Mouse (Mus musculus) liver, postnatal 0 days (tissue): ENCODE data around the gene Tbc1d1. TPM values are rescaled to one million over a fixed set of nuclear protein-coding genes. Genes with fewer than 3 reads are reported as not detected.

ENCODE experiments used
- ATAC-seq: fragments of 200-750 bp; cut with Nextera tagmentation; 2 replicates; pipeline ENCODE4 v1.8.0; 2017; ENCODE audit warnings: mild to moderate bottlenecking, moderate library complexity
- DNase-seq: peaks from one replicate; pipeline ENCODE4 v3.0.0-alpha.2; 2016
- H3K27ac ChIP-seq: fragments of 300-500 bp; sonication (generic); 2 replicates; pipeline ENCODE4 v1.5.1; 2014; ENCODE audit warnings: antibody characterized with exemption, moderate library complexity, mild to moderate bottlenecking, low read depth
- H3K27me3 ChIP-seq: fragments of 300-500 bp; sonication (generic); 2 replicates; pipeline ENCODE4 v1.6.1; 2014; ENCODE audit warnings: low read length, control low read depth, mixed read lengths; ENCODE audit not compliant: insufficient read depth
- H3K36me3 ChIP-seq: fragments of 300-500 bp; sonication (generic); replicated peaks from 2 replicates; pipeline ENCODE4 v1.6.1; 2014; ENCODE audit warnings: mild to moderate bottlenecking, control low read depth, low read length, moderate library complexity, mixed read lengths; ENCODE audit not compliant: insufficient read depth
- H3K4me1 ChIP-seq: fragments of 300-500 bp; sonication (generic); 2 replicates; pipeline ENCODE4 v1.6.1; 2014; ENCODE audit warnings: antibody characterized with exemption, mild to moderate bottlenecking, control low read depth; ENCODE audit not compliant: insufficient read depth
- H3K4me2 ChIP-seq: fragments of 300-500 bp; sonication (generic); 2 replicates; pipeline ENCODE4 v1.6.1; 2014; ENCODE audit warnings: low read depth, mild to moderate bottlenecking, low read length, moderate library complexity, mixed read lengths
- H3K4me3 ChIP-seq: fragments of 300-500 bp; sonication (generic); 2 replicates; pipeline ENCODE4 v1.5.1; 2014; ENCODE audit warnings: low read depth, low read length
- H3K9ac ChIP-seq: fragments of 300-500 bp; sonication (generic); replicated peaks from 2 replicates; pipeline ENCODE4 v1.6.1; 2014; ENCODE audit warnings: mild to moderate bottlenecking, moderate library complexity
- H3K9me3 ChIP-seq: fragments of 300-500 bp; sonication (generic); 2 replicates; pipeline ENCODE4 v1.6.1; 2016; ENCODE audit warnings: mild to moderate bottlenecking, control low read depth, low read length, mixed read lengths
- CTCF ChIP-seq: sonication (generic); IDR thresholded peaks from 2 replicates; pipeline ENCODE4 v1.5.1; 2016; ENCODE audit warnings: antibody characterized with exemption, low read depth
- EP300 ChIP-seq: IDR thresholded peaks from 2 replicates; pipeline ENCODE4 v1.6.1; 2016; ENCODE audit warnings: antibody characterized with exemption, low read depth, mild to moderate bottlenecking
- WGBS: fragments of 180-500 bp; shearing (Covaris S2); extraction: QIAGEN DNeasy Blood & Tissue Kit; methylation state at CpG from one replicate; pipeline ENCODE4 v1.1.7; 2014; ENCODE audit not compliant: insufficient replicate concordance; 5-methylcytosine and 5-hydroxymethylcytosine counted together
- polyA plus RNA-seq: library from polyadenylated mRNA; unstranded; fragments of >200 nt; fragmentation: Nextera tagmentation; extraction: Ambion mirVana; gene quantifications from 2 replicates; pipeline ENCODE4 v1.2.1, GENCODE M21; 2015

Tbc1d1 gene
- polyA plus RNA-seq, 1 experiment from 2014 or later: 5.0 TPM

DNA sequence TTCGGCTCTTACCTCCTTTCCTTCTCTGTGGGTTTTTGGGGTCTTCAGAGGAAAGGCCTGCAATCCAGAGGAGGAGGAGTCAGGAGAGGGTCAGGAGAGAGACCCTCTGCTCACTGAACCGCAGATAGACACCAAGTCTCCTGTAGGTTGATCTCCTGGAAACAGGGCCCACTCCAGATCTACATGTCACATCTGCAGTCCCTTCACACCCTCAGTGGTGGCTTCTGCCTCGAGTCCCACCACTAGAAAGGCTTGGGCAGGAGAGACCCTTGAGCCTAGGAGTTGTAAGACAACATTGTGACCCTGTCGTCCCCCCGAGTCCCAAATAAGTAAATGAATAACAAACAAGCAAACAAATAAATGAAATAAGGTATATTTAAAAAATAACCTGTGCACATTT, 223.7 kb downstream of the Tbc1d1 start:
- no peak overlapping the region for H3K9ac ChIP-seq
- no peaks in the 10 kb centered on the region for H3K36me3 ChIP-seq
- peak overlapping the region; percentile 82 for H3K27ac ChIP-seq
- H3K4me3 ChIP-seq: no peak overlapping the region
- WGBS: 74% methylated on average over 5 of the region's 5 CpGs
- no peaks in the 10 kb centered on the region for H3K9me3 ChIP-seq
- ATAC-seq (no peak), DNase-seq (no peak)
- peaks cover 33% of the 10 kb centered on the region for H3K4me1 ChIP-seq
- no peaks in the 10 kb centered on the region for H3K27me3 ChIP-seq
- TF ChIP-seq EP300 (no peak), CTCF (no peak)
- H3K4me2 ChIP-seq: no peak overlapping the region

DNA sequence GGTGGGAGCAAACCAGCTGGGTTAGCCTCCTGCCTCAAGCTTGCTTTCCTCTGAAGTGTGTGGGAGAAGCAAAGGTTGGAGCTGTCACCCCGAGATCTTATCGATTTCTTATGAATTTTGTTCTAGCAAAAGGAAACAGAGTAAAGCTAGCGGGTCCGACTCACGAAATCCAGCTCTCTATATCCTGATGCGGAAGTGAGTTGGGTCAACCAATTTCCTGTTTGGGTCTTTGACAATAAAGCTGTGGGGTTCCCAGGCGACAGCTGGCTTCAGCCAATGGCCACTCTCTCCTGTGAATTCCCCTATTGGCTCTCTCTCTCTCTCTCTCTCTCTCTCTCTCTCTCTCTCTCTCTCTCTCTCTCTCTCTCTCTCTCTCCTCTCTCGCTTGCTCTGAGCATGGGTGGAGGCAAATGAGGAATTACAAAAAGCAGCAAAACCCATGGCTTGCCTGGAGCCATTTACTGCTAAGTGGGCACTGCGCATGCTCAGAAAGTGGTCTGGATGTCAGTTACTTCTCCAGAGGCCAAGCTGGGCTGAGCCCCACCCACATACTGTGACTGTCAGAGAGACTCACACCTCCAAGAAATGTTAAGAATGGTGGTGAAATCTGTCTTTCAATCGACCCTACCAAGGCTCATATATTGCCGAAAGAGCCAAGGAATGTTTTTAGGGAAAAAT, 224.7 kb downstream of the Tbc1d1 start:
- ATAC-seq (peak; percentile 28), DNase-seq (peak; percentile 55)
- H3K9me3 ChIP-seq: no peaks in the 10 kb centered on the region
- peaks cover 33% of the 10 kb centered on the region for H3K4me1 ChIP-seq
- no peak overlapping the region for H3K9ac ChIP-seq
- peak; percentile 42; the same call in 1 of the 2 replicates for TF ChIP-seq EP300
- no peak for TF ChIP-seq CTCF
- H3K4me2 ChIP-seq: peak overlapping the region; percentile 11; the same call in 1 of the 2 replicates
- H3K27ac ChIP-seq: peak overlapping the region; percentile 82
- no peak overlapping the region for H3K4me3 ChIP-seq
- WGBS: 33% methylated on average over 11 of the region's 11 CpGs
- no peaks in the 10 kb centered on the region for H3K27me3 ChIP-seq
- no peaks in the 10 kb centered on the region for H3K36me3 ChIP-seq

DNA sequence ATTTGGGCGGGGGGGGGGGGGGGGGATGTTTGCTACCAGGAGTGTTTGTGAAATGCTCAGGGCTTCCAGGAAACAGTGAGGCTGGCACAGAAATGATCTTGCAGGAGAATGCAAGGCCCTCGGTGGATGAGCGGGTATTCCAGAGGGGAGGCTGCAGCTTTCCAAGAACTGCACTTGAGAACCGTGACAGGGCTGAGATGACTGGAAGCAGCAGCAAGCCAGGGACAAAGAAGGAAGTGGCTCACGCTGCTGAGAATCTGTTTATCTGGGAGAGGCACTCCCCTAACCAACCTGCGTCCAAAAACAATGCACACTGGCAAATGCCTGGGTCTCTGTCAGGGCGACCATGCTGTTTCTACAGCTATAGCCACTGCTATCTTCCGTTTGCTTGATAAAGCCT, 225.4 kb downstream of the Tbc1d1 start:
- TF ChIP-seq CTCF (no peak), EP300 (no peak)
- Histone ChIP-seq H3K9me3 (no peaks in the 10 kb centered on the region), H3K36me3 (no peaks in the 10 kb centered on the region), H3K4me2 (no peak overlapping the region), H3K27ac (peak overlapping the region; percentile 82), H3K4me1 (peaks cover 33% of the 10 kb centered on the region), H3K4me3 (no peak overlapping the region), H3K9ac (no peak overlapping the region; the same call in 1 of the 2 replicates), H3K27me3 (no peaks in the 10 kb centered on the region)
- ATAC-seq: no peak
- DNase-seq: no peak
- 27% methylated on average over 8 of the region's 8 CpGs for WGBS

DNA sequence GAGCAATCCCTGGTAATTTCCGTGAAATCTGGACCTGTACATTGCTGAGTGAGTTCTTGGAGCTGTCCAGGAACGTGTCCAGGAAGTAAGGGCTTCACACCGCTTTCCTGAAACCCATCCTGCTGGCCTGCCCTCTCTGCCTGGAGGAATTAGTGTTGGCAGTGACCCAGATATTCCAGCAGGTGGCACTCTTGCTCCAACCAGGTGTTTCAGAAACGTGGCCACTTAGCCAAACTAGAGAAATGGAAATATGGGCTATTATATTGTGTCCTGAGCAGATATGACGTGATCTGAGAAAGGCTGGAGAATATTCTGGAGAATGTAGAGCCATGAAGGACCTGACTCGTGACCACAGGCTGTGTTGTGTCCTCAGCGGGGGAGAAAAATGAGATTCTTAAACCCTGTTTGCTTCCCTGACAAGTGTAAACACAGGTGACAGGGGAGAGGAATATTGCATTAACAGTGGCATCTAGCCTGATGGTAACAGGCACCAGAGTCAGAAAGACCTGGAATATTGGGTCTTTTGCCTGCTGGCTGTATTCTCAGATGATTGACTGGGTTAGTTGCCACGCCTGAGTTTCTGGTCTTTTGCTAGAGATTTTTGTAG, 226.4 kb downstream of the Tbc1d1 start:
- 16% methylated on average over 8 of the region's 8 CpGs for WGBS
- no peaks in the 10 kb centered on the region for H3K36me3 ChIP-seq
- peak; percentile 81 for DNase-seq
- H3K4me1 ChIP-seq: peaks cover 28% of the 10 kb centered on the region
- H3K4me3 ChIP-seq: no peak overlapping the region
- TF ChIP-seq EP300 (peak; percentile 27; the same call in 1 of the 2 replicates), CTCF (peak; percentile 99)
- no peaks in the 10 kb centered on the region for H3K27me3 ChIP-seq
- no peaks in the 10 kb centered on the region for H3K9me3 ChIP-seq
- H3K27ac ChIP-seq: no peak overlapping the region
- no peak overlapping the region for H3K9ac ChIP-seq
- peak; percentile 68 for ATAC-seq
- peak overlapping the region; percentile 36 for H3K4me2 ChIP-seq

DNA sequence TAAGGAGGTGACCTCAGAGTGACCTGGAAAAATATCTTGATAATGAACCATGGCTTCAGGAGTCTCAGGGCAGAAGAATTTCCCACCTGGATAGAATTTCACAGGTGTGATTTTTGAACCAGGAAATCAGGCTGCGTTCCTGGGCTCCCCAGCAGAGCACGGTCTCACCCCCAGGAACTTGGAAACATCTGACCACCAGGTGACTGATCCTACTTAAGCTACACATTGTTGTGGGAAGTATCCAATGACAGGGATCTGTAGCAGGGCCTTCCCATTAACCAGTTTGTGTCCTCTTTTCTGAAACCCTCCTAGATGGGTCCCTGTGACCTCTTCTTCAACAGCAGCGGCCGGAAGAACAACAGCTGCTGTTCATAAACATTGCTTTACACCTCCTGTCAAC, 227.1 kb downstream of the Tbc1d1 start:
- Histone ChIP-seq H3K36me3 (no peaks in the 10 kb centered on the region), H3K4me1 (peaks cover 26% of the 10 kb centered on the region), H3K9me3 (no peaks in the 10 kb centered on the region), H3K4me3 (no peak overlapping the region), H3K27me3 (no peaks in the 10 kb centered on the region), H3K27ac (no peak overlapping the region), H3K4me2 (no peak overlapping the region), H3K9ac (no peak overlapping the region)
- DNase-seq (no peak), ATAC-seq (no peak)
- TF ChIP-seq CTCF (no peak), EP300 (no peak)
- 89% methylated on average over 4 of the region's 4 CpGs for WGBS

DNA sequence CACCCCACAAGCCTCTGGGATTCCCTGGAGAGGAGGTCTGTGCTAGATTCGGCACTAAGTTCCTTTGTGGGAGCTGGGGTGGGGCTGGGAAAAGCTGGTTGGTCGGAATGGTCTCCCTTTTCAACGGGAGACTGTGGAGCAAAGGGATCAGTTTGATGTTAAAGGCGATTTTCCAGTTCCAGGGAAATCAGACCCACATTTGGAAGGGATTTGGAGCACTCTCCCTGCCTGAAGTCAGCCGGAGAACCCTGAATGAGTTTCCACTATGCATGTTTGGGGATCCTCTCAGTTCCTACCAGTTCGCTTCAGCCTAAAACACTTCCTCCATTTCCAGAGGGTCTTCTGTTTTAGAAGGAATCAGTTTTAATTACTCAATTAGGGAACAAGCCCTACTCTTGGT, 228.4 kb downstream of the Tbc1d1 start:
- no peaks in the 10 kb centered on the region for H3K27me3 ChIP-seq
- H3K4me1 ChIP-seq: peaks cover 27% of the 10 kb centered on the region
- no peaks in the 10 kb centered on the region for H3K36me3 ChIP-seq
- DNase-seq (peak; percentile 8), ATAC-seq (no peak)
- no peak overlapping the region for H3K9ac ChIP-seq
- no peak overlapping the region for H3K27ac ChIP-seq
- no peak overlapping the region for H3K4me3 ChIP-seq
- TF ChIP-seq CTCF (no peak), EP300 (no peak)
- WGBS: 78% methylated on average over 6 of the region's 6 CpGs
- H3K4me2 ChIP-seq: no peak overlapping the region
- no peaks in the 10 kb centered on the region for H3K9me3 ChIP-seq
